Mouse (Mus musculus) gastrocnemius, adult 2 months (tissue): ENCODE results near the gene Gm13288. TPM values are rescaled to one million over a fixed set of nuclear protein-coding genes. Genes with fewer than 3 reads are reported as not detected.
"Not testable (repeated sequence)": the region's sequence is repeated elsewhere in the genome, so short reads cannot be mapped to it uniquely, and the experiment has no call there.

Experiments used
- DNase-seq: peaks from one replicate; pipeline ENCODE4 v3.0.0; 2022
- H3K27ac ChIP-seq: fragments of 200-600 bp; 2 replicates; pipeline ENCODE4 v1.8.1; 2022; ENCODE audit warnings: mild to moderate bottlenecking
- H3K4me3 ChIP-seq: fragments of 200-600 bp; 2 replicates; pipeline ENCODE4 v1.8.1; 2022; ENCODE audit warnings: mild to moderate bottlenecking, moderate library complexity
- CTCF ChIP-seq: fragments of 200-600 bp; IDR thresholded peaks from 2 replicates; pipeline ENCODE4 v1.8.1; 2022; ENCODE audit warnings: antibody characterized with exemption, mild to moderate bottlenecking, moderate library complexity
- intact Hi-C: fragments of 180-260 bp; cut with DNase I; formaldehyde crosslinking; loops from one replicate; pipeline ENCODE4 v1.15.1; 2025
- total RNA-seq, 2 experiments: library from RNA; stranded (reverse); gene quantifications; 2 replicates each; pipeline ENCODE4 v1.2.3; 2021

Gene Gm13288
- total RNA-seq, 2 experiments from 2014 or later: not detected

DNA sequence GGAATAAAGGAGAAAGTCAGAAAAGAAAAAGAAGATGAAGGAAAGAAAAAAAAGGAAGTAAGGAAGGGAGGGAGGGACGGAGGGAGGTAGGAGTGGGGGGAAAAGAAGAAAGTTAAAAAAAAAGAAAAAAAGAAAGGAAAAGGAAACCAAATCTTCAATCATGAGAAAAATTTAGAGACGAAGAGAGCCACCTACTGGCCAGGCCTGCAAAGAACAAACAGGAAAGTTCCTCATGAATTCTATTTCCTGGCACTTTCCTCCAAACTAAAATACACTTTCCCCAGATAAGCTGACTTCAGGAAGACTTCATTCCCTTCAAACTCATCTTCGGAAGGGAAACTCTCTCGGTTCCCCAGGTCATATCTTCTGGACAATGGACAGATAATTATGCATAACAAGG lies 25.2 kb downstream of the Gm13288 start:
- intact Hi-C loops: no loop called here
- DNase-seq: no peak
- TF ChIP-seq CTCF: peak; percentile 57
- no peak overlapping the region for H3K4me3 ChIP-seq
- H3K27ac ChIP-seq: no peak overlapping the region

DNA sequence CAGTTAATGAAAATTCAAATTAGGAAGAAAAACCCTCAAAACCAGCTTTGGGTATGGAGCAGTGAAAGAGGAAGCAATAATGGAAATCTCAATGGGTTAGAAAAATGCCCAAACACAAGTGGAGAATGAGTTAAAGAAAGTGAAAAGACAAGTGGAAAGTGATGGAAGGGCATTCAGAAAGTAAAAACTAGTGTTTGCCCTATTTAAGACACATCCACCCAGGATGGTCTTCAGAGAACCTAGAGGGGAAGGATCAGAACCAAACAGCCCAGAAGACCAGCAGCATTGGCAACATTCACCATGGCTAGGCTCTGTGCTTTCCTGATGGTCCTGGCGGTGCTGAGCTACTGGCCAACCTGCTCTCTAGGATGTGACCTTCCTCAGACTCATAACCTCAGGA lies 29.9 kb downstream of the Gm13288 start, which contains the start of gene Ifna5:
Ifna5 (plus strand) TSS at position 301 of the 400 bp plus-strand sequence.
- DNase-seq, H3K27ac ChIP-seq, intact Hi-C loops, H3K4me3 ChIP-seq: not testable (repeated sequence)

DNA sequence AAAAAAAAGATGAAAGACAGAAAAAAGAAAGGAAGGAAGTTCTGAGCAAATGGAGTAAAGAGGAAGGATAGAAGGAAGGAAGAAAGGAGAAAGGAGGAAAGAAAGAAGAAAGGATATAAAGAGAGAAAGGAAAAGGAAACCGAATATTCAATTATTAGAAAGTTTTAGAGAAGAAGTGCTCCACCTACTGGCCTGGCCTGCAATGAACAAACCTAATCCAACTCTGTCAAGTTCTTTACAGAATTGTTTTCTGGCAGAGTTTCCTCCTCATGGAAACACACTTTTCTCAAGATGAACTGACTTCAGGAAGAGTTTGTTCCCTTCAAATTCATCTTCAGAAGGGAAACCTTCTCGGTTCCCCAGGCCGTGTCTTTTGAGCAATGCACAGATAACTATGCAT lies 33.5 kb downstream of the Gm13288 start:
- intact Hi-C loops: no loop called here
- no peak overlapping the region for H3K27ac ChIP-seq
- peak; percentile 57 for TF ChIP-seq CTCF
- H3K4me3 ChIP-seq: no peak overlapping the region
- no peak for DNase-seq

DNA sequence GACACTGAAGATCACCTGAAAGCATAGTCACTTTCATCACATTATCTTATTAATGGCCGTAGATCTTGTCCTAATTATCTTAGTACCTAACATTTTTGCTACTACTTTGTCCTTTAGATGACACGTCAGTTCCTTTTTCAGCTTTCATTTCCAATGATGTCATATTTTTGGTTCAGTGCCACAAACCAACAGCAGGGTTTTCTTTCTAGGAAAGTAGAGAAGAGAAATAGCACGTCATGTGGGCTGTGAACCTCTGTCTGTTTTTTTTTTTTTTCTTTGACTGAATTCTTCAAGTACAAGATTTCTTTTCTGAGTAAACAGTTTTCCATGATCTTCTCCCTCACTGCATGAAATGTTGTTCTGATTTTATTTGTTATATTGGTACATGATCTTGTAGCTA lies 34.7 kb downstream of the Gm13288 start:
- intact Hi-C loops: no loop called here
- H3K27ac ChIP-seq: no peak overlapping the region
- TF ChIP-seq CTCF: no peak
- no peak for DNase-seq
- H3K4me3 ChIP-seq: no peak overlapping the region

DNA sequence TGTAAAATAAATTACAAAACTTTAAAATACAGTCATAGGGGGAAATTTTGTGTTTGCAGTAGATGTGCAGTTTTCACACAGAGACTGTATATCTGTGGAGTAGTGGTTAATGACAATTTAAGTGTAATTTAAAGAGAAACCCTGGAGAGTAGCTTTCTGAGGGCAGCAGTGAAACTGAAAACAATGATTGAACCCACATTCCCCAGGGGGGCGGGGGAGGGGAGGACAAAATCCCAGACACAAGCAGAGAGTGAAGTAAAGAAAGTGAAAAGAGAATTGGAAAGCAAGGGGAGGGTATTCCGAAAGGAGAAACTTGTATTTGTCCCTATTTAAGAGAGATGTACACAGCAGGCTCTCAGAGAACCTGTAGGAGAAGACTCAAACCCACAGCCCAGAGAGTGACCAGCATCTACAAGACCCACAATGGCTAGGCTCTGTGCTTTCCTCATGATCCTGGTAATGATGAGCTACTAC lies 36.1 kb downstream of the Gm13288 start, which contains the start of gene Ifna4:
Ifna4 (plus strand) TSS at position 424 of the 474 bp plus-strand sequence.
- H3K4me3 ChIP-seq: no peak within 1 kb of the TSS
- no peak for DNase-seq
- no peak for TF ChIP-seq CTCF
- intact Hi-C loops: no loop called here
- no peak within 1 kb of the TSS for H3K27ac ChIP-seq

DNA sequence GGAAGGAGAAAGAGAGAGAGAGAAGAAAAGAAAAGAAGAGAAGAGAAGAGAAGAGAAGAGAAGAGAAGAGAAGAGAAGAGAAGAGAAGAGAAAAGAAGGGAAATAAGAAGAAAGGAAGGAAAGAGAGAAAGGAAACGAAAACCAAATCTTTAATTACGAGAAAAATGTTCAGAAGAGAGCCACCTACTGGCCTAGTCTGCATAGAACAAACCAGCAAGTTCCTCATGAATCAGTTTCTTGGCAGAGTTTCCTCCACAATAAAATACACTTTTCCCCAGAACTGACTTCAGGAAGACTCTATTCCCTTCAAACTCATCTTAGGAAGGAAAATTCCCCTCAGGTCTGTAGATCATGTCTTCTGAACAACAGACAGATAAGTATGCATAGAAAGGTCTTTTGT lies 40.0 kb downstream of the Gm13288 start:
- Histone ChIP-seq H3K27ac (no peak overlapping the region), H3K4me3 (no peak overlapping the region)
- TF ChIP-seq CTCF: peak; percentile 11; the same call in 1 of the 2 replicates
- DNase-seq: no peak
- intact Hi-C loops: no loop called here

DNA sequence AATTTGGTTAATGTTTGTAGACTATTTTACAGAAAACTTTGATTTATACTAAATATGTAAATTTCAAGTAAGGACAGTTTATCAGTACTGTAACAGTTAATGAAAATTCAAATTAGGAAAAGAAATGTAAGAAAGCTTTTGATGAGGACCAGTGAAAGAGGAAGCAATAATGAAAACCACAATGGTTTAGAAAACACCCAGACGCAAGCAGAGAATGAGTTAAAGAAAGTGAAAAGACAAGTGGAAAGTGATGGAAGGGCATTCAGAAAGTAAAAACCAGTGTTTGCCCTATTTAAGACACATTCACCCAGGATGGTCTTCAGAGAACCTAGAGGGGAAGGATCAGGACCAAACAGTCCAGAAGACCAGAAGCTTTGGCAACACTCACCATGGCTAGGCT lies 44.4 kb downstream of the Gm13288 start, which contains the start of gene Ifna1:
Ifna1 (plus strand) TSS at position 390 of the 400 bp plus-strand sequence.
- intact Hi-C loops: no loop called here
- Histone ChIP-seq H3K27ac (no peak within 1 kb of the TSS), H3K4me3 (no peak within 1 kb of the TSS)
- no peak for DNase-seq
- TF ChIP-seq CTCF: no peak

DNA sequence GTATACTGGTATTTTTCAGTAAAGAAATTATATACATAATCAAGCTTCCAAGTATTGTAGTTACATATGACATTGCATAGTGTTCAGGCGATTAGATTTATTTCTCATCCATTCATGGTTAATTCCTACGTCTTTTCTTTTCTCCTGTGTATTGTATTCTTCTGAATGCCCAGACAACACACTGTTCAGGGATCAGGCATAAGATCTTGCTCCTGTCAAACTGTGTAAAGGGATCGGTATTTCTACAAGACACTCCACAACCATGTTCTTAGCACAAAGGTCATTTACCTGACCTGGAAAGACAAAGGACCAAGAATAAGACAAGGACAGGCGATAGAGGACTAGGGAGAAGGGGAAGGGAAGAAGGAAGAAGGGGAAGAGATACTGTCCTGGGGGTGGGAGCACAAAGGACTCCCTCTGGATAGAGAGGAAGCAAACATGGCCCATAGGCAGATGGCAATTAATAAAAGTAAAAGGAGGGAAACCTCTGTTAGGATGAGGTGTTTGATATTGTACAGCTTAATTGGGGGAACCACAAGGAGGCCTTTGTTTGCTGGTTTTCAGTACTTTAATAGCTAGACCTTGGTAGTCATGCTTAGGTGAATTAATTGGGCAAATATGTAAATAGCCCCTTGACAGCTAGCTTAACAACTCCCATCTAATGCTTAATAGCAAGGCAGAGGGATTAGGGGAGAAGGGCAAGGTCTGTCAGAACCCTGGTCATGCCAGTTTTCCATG lies 45.9 kb downstream of the Gm13288 start:
- TF ChIP-seq CTCF: no peak
- Histone ChIP-seq H3K27ac (no peak overlapping the region), H3K4me3 (no peak overlapping the region)
- intact Hi-C loops: no loop called here
- no peak for DNase-seq

Other genes starting within 250 kb of the Gm13288 start
- not detected for gene Ifna15, start 247.3 kb upstream of the Gm13288 start, total RNA-seq
- gene Ifna14, start 233.7 kb upstream of the Gm13288 start, total RNA-seq: not detected
- not detected for gene Ifna9, start 213.1 kb upstream of the Gm13288 start, total RNA-seq
- gene Ifna12, start 202.2 kb upstream of the Gm13288 start, total RNA-seq: not detected
- not detected for gene C87499, start 171.1 kb upstream of the Gm13288 start, total RNA-seq
- gene Ifna13, start 161.1 kb upstream of the Gm13288 start, total RNA-seq: not detected
- gene Ifna16, start 128.6 kb upstream of the Gm13288 start, total RNA-seq: not detected
- not detected for gene Ifna2, start 121.6 kb upstream of the Gm13288 start, total RNA-seq
- gene Ifnab, start 114.2 kb upstream of the Gm13288 start, total RNA-seq: not detected
- gene Gm26566, start 83.7 kb upstream of the Gm13288 start, total RNA-seq: under 1 TPM; 0.22 to 0.48 TPM
- 10 to 100 TPM; 51.6 to 58.9 TPM for gene Klhl9, start 83.1 kb upstream of the Gm13288 start, total RNA-seq
- not detected for gene Gm13271, start 50.7 kb upstream of the Gm13288 start, total RNA-seq
- gene Gm13283, start 45.4 kb upstream of the Gm13288 start, total RNA-seq: not detected
- not detected for gene Gm13290, start 31.7 kb upstream of the Gm13288 start, total RNA-seq
- gene Gm13289, start 28.6 kb upstream of the Gm13288 start, total RNA-seq: not detected
- not detected for gene Gm13272, start 25.7 kb upstream of the Gm13288 start, total RNA-seq
- gene Ifnz, start 23.4 kb upstream of the Gm13288 start, total RNA-seq: not detected
- not detected for gene Gm13276, start 19.8 kb upstream of the Gm13288 start, total RNA-seq
- not detected for gene Gm13277, start 16.9 kb upstream of the Gm13288 start, total RNA-seq
- not detected for gene Gm13278, start 14.0 kb upstream of the Gm13288 start, total RNA-seq
- not detected for gene Gm13275, start 11.0 kb upstream of the Gm13288 start, total RNA-seq
- not detected for gene Gm13279, start 8.1 kb upstream of the Gm13288 start, total RNA-seq
- gene Gm13285, start 5.9 kb upstream of the Gm13288 start, total RNA-seq: not detected
- not detected for gene Gm13287, start 2.3 kb upstream of the Gm13288 start, total RNA-seq
- not detected for gene Ifna7, start 10.7 kb downstream of the Gm13288 start, total RNA-seq
- gene Ifna11, start 14.4 kb downstream of the Gm13288 start, total RNA-seq: not detected
- not detected for gene Ifna6, start 21.9 kb downstream of the Gm13288 start, total RNA-seq
- gene Ifna5, start 30.0 kb downstream of the Gm13288 start, total RNA-seq: not detected
- gene Ifna4, start 36.3 kb downstream of the Gm13288 start, total RNA-seq: not detected
- gene Ifna1, start 44.6 kb downstream of the Gm13288 start, total RNA-seq: not detected
- not detected for gene Ifne, start 74.7 kb downstream of the Gm13288 start, total RNA-seq